Comparison of ENCODE assay signal across 9 mouse cellular contexts in genomic region chr7:78190931-78191653, GRCm38 (mm10).
DNase-seq lines count a peak whose midpoint lies in the region; ATAC-seq lines count a peak whose summit lies in the region.
"Had no signal": no experiment of that assay in that cellular context is flagged by ENCODE, and none has a peak within 500 bp of the region (broad histone marks: within the 10 kb centered on the region; RNA-seq: fewer than 3 reads in every experiment).

No protein-coding gene starts in this region.

- peak; percentile 58 for DNase-seq in brain, adult 2 months (ENCODE audit: low read depth, low spot score)
- peak; percentile 49 for DNase-seq in cerebellum, adult 9-10 months
- peak; percentile 21 to 64 for DNase-seq in frontal cortex, adult 2 months (ENCODE audit: extremely low spot score in 1 of 2, low spot score in 1 of 2)
- DNase-seq in left cerebral cortex, postnatal 10 days (ENCODE audit: extremely low spot score in 1 of 2, low spot score in 2 of 2): peak; percentile 70 to 74
- peak; percentile 86 to 89 for DNase-seq in right cerebral cortex, postnatal 10 days (ENCODE audit: low spot score in 2 of 2)
- DNase-seq in kidney, adult 18-20 months: no peak
- DNase-seq in spleen, postnatal 10 days (ENCODE audit: low spot score in 2 of 2): no peak

- intact Hi-C loops in left cerebral cortex, postnatal 10 days (cut with DNase I): no loop called here

- no peak for ATAC-seq in megakaryocyte, adult 5-6 weeks (ENCODE audit: poor library complexity, severe bottlenecking)
- ATAC-seq: Patski had no signal

Comparison
In these comparisons a context has a peak if more than half of its experiments do, and no peak if none do; other contexts are left out.
1. DNase-seq: peak in brain, adult 2 months (single experiment), cerebellum, adult 9-10 months (single experiment), frontal cortex, adult 2 months (2 of 2), left cerebral cortex, postnatal 10 days (2 of 2) and right cerebral cortex, postnatal 10 days (2 of 2); none in kidney, adult 18-20 months (single experiment) and spleen, postnatal 10 days (0 of 2).